ENCODE assay signal across 11 mouse cellular contexts in genomic region chr12:27928366-27928963, GRCm38 (mm10).
A peak's percentile ranks its signal among the peaks of the same experiment; 100 is the strongest.
DNase-seq lines count a peak whose midpoint lies in the region; ATAC-seq lines count a peak whose summit lies in the region.
"Had no signal": no experiment of that assay in that cellular context is flagged by ENCODE, and none has a peak within 500 bp of the region (broad histone marks: within the 10 kb centered on the region; RNA-seq: fewer than 3 reads in every experiment).

No protein-coding gene starts in this region.

- H3K36me3 ChIP-seq in neural tube, embryonic 11.5 days (ENCODE audit: control insufficient read depth, insufficient read depth, low read length) = no peaks in the 10 kb centered on the region
- no peaks in the 10 kb centered on the region for H3K36me3 ChIP-seq in hindbrain, embryonic 14.5 days (replicated peaks; ENCODE audit: control insufficient read depth, insufficient read depth)
- no peaks in the 10 kb centered on the region for H3K36me3 ChIP-seq in heart, embryonic 12.5 days

- intact Hi-C loops in gastrocnemius, postnatal 14 days (cut with DNase I; ENCODE audit: low total_unique reads) = no loop called here

- peaks cover 7% of the 10 kb centered on the region; the same call in 1 of the 2 replicates for H3K4me1 ChIP-seq in neural tube, embryonic 11.5 days (ENCODE audit: control insufficient read depth, insufficient read depth, low read length)
- peaks cover 27% of the 10 kb centered on the region for H3K4me1 ChIP-seq in hindbrain, embryonic 14.5 days (replicated peaks; ENCODE audit: control insufficient read depth, insufficient read depth, low read length)
- H3K4me1 ChIP-seq in heart, embryonic 12.5 days (replicated peaks) = peaks cover 15% of the 10 kb centered on the region

- H3K27ac ChIP-seq in neural tube, embryonic 11.5 days (ENCODE audit: low read depth, low read length) = no peak overlapping the region
- H3K27ac ChIP-seq in hindbrain, embryonic 14.5 days = peak overlapping the region; percentile 65; the same call in 1 of the 2 replicates
- no peak overlapping the region for H3K27ac ChIP-seq in heart, embryonic 12.5 days (ENCODE audit: poor library complexity, severe bottlenecking)
- H3K27ac ChIP-seq: liver, embryonic 14.5 days had no signal

- H3K4me3 ChIP-seq in neural tube, embryonic 11.5 days (ENCODE audit: low read depth, low read length) = no peak overlapping the region
- H3K4me3 ChIP-seq in hindbrain, embryonic 14.5 days (replicated peaks; ENCODE audit: low read length) = no peak overlapping the region
- no peak overlapping the region for H3K4me3 ChIP-seq in heart, embryonic 12.5 days

- no peaks in the 10 kb centered on the region for H3K9me3 ChIP-seq in neural tube, embryonic 11.5 days (ENCODE audit: control insufficient read depth, low read length)
- no peaks in the 10 kb centered on the region for H3K9me3 ChIP-seq in hindbrain, embryonic 14.5 days (ENCODE audit: control insufficient read depth, low read length)
- no peaks in the 10 kb centered on the region for H3K9me3 ChIP-seq in heart, embryonic 12.5 days (replicated peaks)

- DNase-seq in gastrocnemius, postnatal 14 days = peak; percentile 6
- no peak for DNase-seq in gastrocnemius, postnatal 25 days
- DNase-seq in neural tube, embryonic 11.5 days (ENCODE audit: low spot score) = peak; percentile 38
- DNase-seq in neural tube, embryonic 10.5 days (ENCODE audit: extremely low spot score, low spot score) = no peak
- peak; percentile 41 for DNase-seq in hindbrain, embryonic 14.5 days (ENCODE audit: low spot score)
- peak; percentile 46 for DNase-seq in retina, postnatal 1 day
- no peak for DNase-seq in adipocyte (ENCODE audit: low spot score)

- no peaks in the 10 kb centered on the region for H3K27me3 ChIP-seq in neural tube, embryonic 11.5 days (ENCODE audit: control insufficient read depth, insufficient read depth, low read length)
- H3K27me3 ChIP-seq in hindbrain, embryonic 14.5 days (ENCODE audit: control insufficient read depth, insufficient read depth, low read length) = no peaks in the 10 kb centered on the region
- no peaks in the 10 kb centered on the region for H3K27me3 ChIP-seq in heart, embryonic 12.5 days (replicated peaks)
- H3K27me3 ChIP-seq: CH12.LX had no signal

- no peak overlapping the region for H3K4me2 ChIP-seq in neural tube, embryonic 11.5 days (ENCODE audit: low read depth)
- no peak overlapping the region for H3K4me2 ChIP-seq in hindbrain, embryonic 14.5 days (replicated peaks)
- no peak overlapping the region for H3K4me2 ChIP-seq in heart, embryonic 12.5 days

- H3K9ac ChIP-seq in neural tube, embryonic 11.5 days (ENCODE audit: low read length) = no peak overlapping the region
- H3K9ac ChIP-seq in hindbrain, embryonic 14.5 days = no peak overlapping the region
- no peak overlapping the region for H3K9ac ChIP-seq in heart, embryonic 12.5 days
- H3K9ac ChIP-seq: liver, embryonic 14.5 days had no signal

- 57% methylated on average over 11 of the region's 11 CpGs for WGBS in neural tube, embryonic 11.5 days
- WGBS in hindbrain, embryonic 14.5 days = 33% methylated on average over 11 of the region's 11 CpGs
- WGBS in heart, embryonic 12.5 days = 64% methylated on average over 11 of the region's 11 CpGs

- no peak for ATAC-seq in neural tube, embryonic 11.5 days (ENCODE audit: insufficient read depth, low FRiP score, low TSS enrichment)
- ATAC-seq in hindbrain, embryonic 14.5 days (ENCODE audit: low FRiP score) = peak; percentile 57; the same call in 1 of the 2 replicates
- ATAC-seq in heart, embryonic 12.5 days (ENCODE audit: insufficient number of reproducible peaks, low FRiP score) = no peak
- ATAC-seq: activated CD4-positive, CD25-positive, alpha-beta regulatory T cell, adult 4 months had no signal

Comparison
In these comparisons a context has a peak if more than half of its experiments do, and no peak if none do; other contexts are left out.
1. DNase-seq: peak in gastrocnemius, postnatal 14 days (single experiment), neural tube, embryonic 11.5 days (single experiment), hindbrain, embryonic 14.5 days (single experiment) and retina, postnatal 1 day (single experiment); none in gastrocnemius, postnatal 25 days (single experiment), neural tube, embryonic 10.5 days (single experiment) and adipocyte (single experiment).